Mouse (Mus musculus): ENCODE measurements at regions not wholly inside any gene's neighbourhood (a gene's known extent, or its start where the extent isn't known, plus 50 kb on each side); places are given as distances from the start of the nearest gene placed in this dataset.

DNA sequence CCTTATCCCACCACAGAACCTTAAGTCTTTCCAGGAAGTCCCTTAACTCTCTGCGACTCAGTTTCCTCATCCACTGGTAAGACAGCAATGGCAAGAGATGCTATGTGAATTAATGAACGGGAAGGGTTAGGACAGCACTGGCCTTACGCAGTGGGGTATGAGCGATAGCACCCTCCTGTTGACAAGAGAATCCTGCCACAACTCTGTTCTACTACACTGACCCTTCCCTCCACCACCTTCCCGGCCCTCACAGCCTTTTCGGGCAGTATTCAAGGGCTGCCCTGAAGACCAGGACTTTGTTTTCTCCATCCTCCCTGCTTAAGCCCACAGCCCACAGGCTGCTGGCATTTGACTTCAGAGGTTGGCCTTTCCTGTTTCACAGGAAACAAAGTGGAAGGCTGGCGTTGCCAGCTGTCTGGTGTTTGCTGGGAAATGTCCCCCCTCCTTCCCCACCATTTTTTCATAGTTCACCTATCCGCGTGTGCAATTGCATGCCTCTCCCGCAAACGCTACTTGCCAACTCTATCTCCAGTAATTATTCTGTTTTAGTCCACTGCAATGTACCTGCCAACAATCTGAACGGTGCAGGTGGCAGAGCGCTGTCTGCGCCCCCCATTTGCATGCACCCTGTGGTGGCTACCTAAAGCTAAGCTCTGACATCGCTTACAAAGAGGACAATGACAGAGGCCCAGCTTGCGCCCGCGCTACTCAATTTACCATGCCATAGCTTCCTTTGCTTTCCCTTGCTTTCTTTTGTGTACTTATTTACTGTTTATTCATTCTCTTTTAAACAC lies 251.2 kb upstream of the Sp8 start:
- 47% methylated on average over 18 of the region's 18 CpGs for WGBS
- Histone ChIP-seq H3K36me3 (ENCODE audit: control insufficient read depth, insufficient read depth, low read length) (no peaks in the 10 kb centered on the region), H3K4me3 (ENCODE audit: low read depth, low read length) (no peak overlapping the region), H3K27ac (ENCODE audit: insufficient read depth, low read depth, low read length) (no peak overlapping the region), H3K4me1 (ENCODE audit: control insufficient read depth, insufficient read depth, insufficient read length, low read length) (no peaks in the 10 kb centered on the region), H3K27me3 (ENCODE audit: control insufficient read depth, insufficient read depth, low read length) (no peaks in the 10 kb centered on the region)
- TF ChIP-seq POLR2A (IDR thresholded peaks at IDR 0.05; ENCODE audit: low read depth, low read length), result no peak
- TF ChIP-seq CTCF (IDR thresholded peaks at IDR 0.05; ENCODE audit: extremely low read depth, insufficient read length, insufficient replicate concordance, low read depth, low read length), result no peak

DNA sequence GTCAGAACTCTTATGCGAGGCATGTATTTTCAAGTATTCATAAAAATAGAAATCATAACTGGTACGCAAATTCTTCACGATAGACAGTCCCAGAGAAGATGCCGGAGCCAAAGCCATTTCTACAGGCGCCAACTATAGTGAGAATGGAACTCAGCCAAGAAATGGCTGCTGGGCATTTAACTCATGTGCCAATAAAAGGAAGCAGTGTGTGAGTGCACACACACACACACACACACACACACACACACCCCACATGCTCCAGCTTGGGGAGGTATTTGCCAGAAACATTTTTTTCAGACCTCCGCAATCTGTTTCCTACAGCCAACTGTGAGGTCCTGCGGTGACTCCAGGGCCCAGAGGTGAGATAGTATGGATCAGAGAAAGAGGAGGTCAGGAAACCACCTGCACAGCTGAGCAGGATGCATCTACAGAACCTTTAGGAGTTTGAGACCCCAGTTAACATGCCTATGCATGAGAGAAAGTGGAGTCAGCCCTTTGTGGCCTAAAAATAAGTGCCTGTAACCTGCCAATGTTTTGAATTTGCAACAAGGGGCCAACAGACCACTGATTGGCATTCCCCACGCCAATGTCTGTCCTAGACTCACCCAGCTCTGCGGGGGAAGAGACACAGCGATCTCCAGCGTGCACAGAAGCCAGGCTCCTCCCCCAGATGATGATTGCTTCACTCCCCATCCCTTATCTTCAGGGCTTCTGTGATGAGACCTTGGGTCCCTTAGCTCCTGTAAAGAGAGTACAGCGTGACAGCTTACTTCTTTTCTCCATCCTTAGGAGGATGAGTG lies 262.1 kb upstream of the Sp8 start:
- Histone ChIP-seq H3K27ac (ENCODE audit: insufficient read depth, low read depth, low read length) (no peak overlapping the region), H3K27me3 (ENCODE audit: control insufficient read depth, insufficient read depth, low read length) (no peaks in the 10 kb centered on the region), H3K4me3 (ENCODE audit: low read depth, low read length) (no peak overlapping the region), H3K36me3 (ENCODE audit: control insufficient read depth, insufficient read depth, low read length) (no peaks in the 10 kb centered on the region), H3K4me1 (ENCODE audit: control insufficient read depth, insufficient read depth, insufficient read length, low read length) (no peaks in the 10 kb centered on the region)
- TF ChIP-seq POLR2A (IDR thresholded peaks at IDR 0.05; ENCODE audit: low read depth, low read length) (no peak), CTCF (IDR thresholded peaks at IDR 0.05; ENCODE audit: extremely low read depth, insufficient read length, insufficient replicate concordance, low read depth, low read length) (no peak)
- WGBS, result 75% methylated on average over 12 of the region's 12 CpGs

DNA sequence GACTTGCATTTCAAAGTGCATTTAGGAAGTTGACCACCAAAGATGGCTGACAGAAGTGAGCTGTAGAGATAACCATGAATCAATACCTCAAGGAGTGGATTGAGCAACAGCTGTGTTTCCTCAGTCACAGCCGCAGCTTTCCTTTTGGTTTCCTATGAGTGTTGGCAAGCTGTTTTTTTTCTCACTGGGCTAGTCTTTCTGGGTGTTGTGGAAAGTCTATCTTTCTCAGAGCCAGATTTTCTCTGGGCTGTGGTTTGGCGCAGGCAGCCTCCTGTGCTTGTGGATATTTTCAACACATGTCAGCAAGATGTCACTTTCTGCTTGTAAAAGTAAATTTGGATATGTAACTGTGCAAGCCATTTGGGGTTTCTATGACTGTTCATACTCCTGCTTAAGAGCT lies 268.6 kb upstream of the Sp4 start:
- no peaks in the 10 kb centered on the region for H3K36me3 ChIP-seq (ENCODE audit: control insufficient read depth, insufficient read depth, low read length)
- no peak for TF ChIP-seq POLR2A (IDR thresholded peaks at IDR 0.05; ENCODE audit: low read depth, low read length)
- no peak for TF ChIP-seq CTCF (IDR thresholded peaks at IDR 0.05; ENCODE audit: extremely low read depth, insufficient read length, insufficient replicate concordance, low read depth, low read length)
- no peak overlapping the region for H3K4me3 ChIP-seq (ENCODE audit: low read depth, low read length)
- H3K4me1 ChIP-seq (ENCODE audit: control insufficient read depth, insufficient read depth, insufficient read length, low read length), result no peaks in the 10 kb centered on the region
- no peaks in the 10 kb centered on the region for H3K27me3 ChIP-seq (ENCODE audit: control insufficient read depth, insufficient read depth, low read length)
- H3K27ac ChIP-seq (ENCODE audit: insufficient read depth, low read depth, low read length), result no peak overlapping the region
- whole genome bisulfite sequencing, result 56% methylated on average over 2 of the region's 2 CpGs

GRCm38 (mm10) chr12:118566681-118567080 lies 265.4 kb upstream of the Sp4 start:
- Histone ChIP-seq H3K4me3 (ENCODE audit: low read depth, low read length) (no peak overlapping the region), H3K4me1 (ENCODE audit: control insufficient read depth, insufficient read depth, insufficient read length, low read length) (no peaks in the 10 kb centered on the region), H3K36me3 (ENCODE audit: control insufficient read depth, insufficient read depth, low read length) (no peaks in the 10 kb centered on the region), H3K27ac (ENCODE audit: insufficient read depth, low read depth, low read length) (no peak overlapping the region), H3K27me3 (ENCODE audit: control insufficient read depth, insufficient read depth, low read length) (no peaks in the 10 kb centered on the region)
- TF ChIP-seq POLR2A (IDR thresholded peaks at IDR 0.05; ENCODE audit: low read depth, low read length), result no peak

GRCm38 (mm10) chr12:118564394-118565112 lies 263.3 kb upstream of the Sp4 start:
- H3K36me3 ChIP-seq (ENCODE audit: control insufficient read depth, insufficient read depth, low read length), result no peaks in the 10 kb centered on the region
- no peaks in the 10 kb centered on the region for H3K27me3 ChIP-seq (ENCODE audit: control insufficient read depth, insufficient read depth, low read length)
- no peaks in the 10 kb centered on the region for H3K4me1 ChIP-seq (ENCODE audit: control insufficient read depth, insufficient read depth, insufficient read length, low read length)
- H3K4me3 ChIP-seq (ENCODE audit: low read depth, low read length), result no peak overlapping the region
- WGBS, result 38% methylated on average over 9 of the region's 9 CpGs
- no peak for TF ChIP-seq CTCF (IDR thresholded peaks at IDR 0.05; ENCODE audit: extremely low read depth, insufficient read length, insufficient replicate concordance, low read depth, low read length)
- TF ChIP-seq POLR2A (IDR thresholded peaks at IDR 0.05; ENCODE audit: low read depth, low read length), result no peak
- no peak overlapping the region for H3K27ac ChIP-seq (ENCODE audit: insufficient read depth, low read depth, low read length)

DNA sequence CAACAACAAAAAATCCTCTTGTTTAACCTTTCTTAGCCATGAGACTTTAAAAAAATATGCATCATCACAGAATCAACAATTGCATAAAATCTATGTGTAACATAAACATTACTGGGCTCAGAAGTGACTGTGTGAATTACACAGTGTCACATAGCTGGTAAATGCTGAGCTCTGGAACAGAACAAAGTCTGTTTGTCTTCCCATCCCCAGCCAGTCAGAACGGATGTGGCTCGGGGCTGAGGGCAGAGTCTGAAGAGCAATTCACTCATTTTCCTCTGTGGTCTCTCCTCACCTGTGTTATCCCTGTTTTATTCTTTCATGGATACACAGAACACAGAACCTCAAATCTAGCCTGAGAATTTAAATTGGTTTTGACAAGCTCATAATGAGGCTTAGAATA lies 261.0 kb upstream of the Sp4 start:
- no peaks in the 10 kb centered on the region for H3K27me3 ChIP-seq (ENCODE audit: control insufficient read depth, insufficient read depth, low read length)
- H3K4me1 ChIP-seq (ENCODE audit: control insufficient read depth, insufficient read depth, insufficient read length, low read length), result no peaks in the 10 kb centered on the region
- no peak overlapping the region for H3K27ac ChIP-seq (ENCODE audit: insufficient read depth, low read depth, low read length)
- WGBS, result 14% methylated on average over 2 of the region's 2 CpGs
- no peak for TF ChIP-seq CTCF (IDR thresholded peaks at IDR 0.05; ENCODE audit: extremely low read depth, insufficient read length, insufficient replicate concordance, low read depth, low read length)
- TF ChIP-seq POLR2A (IDR thresholded peaks at IDR 0.05; ENCODE audit: low read depth, low read length), result no peak
- no peaks in the 10 kb centered on the region for H3K36me3 ChIP-seq (ENCODE audit: control insufficient read depth, insufficient read depth, low read length)
- no peak overlapping the region for H3K4me3 ChIP-seq (ENCODE audit: low read depth, low read length)

DNA sequence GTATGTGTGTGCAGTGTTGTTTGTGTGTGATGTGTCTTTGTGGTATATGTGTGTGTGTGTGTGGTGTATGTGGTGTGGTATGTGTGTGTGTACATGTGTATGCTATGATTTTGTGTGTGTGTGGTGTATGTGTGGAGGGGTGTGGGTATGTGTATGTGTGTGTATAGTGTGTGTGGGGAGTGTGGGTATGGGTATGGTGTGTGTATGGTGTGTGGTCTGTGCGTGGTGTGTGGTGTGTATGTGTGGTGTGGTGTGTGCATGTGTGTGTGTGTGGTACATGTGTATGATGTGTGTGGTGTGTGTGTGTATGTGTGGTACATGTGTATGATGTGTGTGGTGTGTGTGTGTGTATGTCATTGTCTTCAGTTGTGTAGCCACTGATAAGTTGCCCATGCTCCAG lies 247.8 kb upstream of the Sp4 start:
- Histone ChIP-seq H3K4me3 (ENCODE audit: low read depth, low read length) (no peak overlapping the region), H3K27ac (ENCODE audit: insufficient read depth, low read depth, low read length) (no peak overlapping the region), H3K4me1 (ENCODE audit: control insufficient read depth, insufficient read depth, insufficient read length, low read length) (no peaks in the 10 kb centered on the region), H3K27me3 (ENCODE audit: control insufficient read depth, insufficient read depth, low read length) (no peaks in the 10 kb centered on the region), H3K36me3 (ENCODE audit: control insufficient read depth, insufficient read depth, low read length) (no peaks in the 10 kb centered on the region)
- 93% methylated on average over 1 of the region's 1 CpGs for WGBS
- TF ChIP-seq CTCF (IDR thresholded peaks at IDR 0.05; ENCODE audit: extremely low read depth, insufficient read length, insufficient replicate concordance, low read depth, low read length) (no peak), POLR2A (IDR thresholded peaks at IDR 0.05; ENCODE audit: low read depth, low read length) (no peak)
